Mouse (Mus musculus) liver, postnatal 0 days (tissue): ENCODE data around the gene 1700017D01Rik.

Source experiments
- CTCF ChIP-seq: sonication (generic); IDR thresholded peaks from 2 replicates; pipeline ENCODE4 v1.5.1; 2016; ENCODE audit warnings: antibody characterized with exemption, low read depth
- EP300 ChIP-seq: IDR thresholded peaks from 2 replicates; pipeline ENCODE4 v1.6.1; 2016; ENCODE audit warnings: antibody characterized with exemption, low read depth, mild to moderate bottlenecking

- TF ChIP-seq CTCF = no peak
- TF ChIP-seq EP300 = no peak
These were observed 77.8 kb downstream of the 1700017D01Rik start for GRCm38 (mm10) chr19:11052877-11053276.
